Mouse (Mus musculus): ENCODE data around the gene Nptxr. TPM values are rescaled to one million over a fixed set of nuclear protein-coding genes. Genes with fewer than 3 reads are reported as not detected.
A peak's percentile ranks its signal among the peaks of the same experiment; 100 is the strongest.

Nptxr gene
- 1.0 and 1.3 TPM in 2 replicates for polyA plus RNA-seq (2012; rRNA removed)

- no peak within 1 kb of the TSS for H3K27ac ChIP-seq (ENCODE audit: insufficient read depth, low read depth, low read length)
- H3K4me1 ChIP-seq (ENCODE audit: control insufficient read depth, insufficient read depth, insufficient read length, low read length): peaks cover 3% of the 10 kb centered on the region
- peak within 1 kb of the TSS; percentile 58 for H3K4me3 ChIP-seq (ENCODE audit: low read depth, low read length)
- H3K27me3 ChIP-seq (ENCODE audit: control insufficient read depth, insufficient read depth, low read length): peaks cover 37% of the 10 kb centered on the region
- TF ChIP-seq POLR2A (IDR thresholded peaks at IDR 0.05; ENCODE audit: low read depth, low read length): no peak
- TF ChIP-seq CTCF (IDR thresholded peaks at IDR 0.05; ENCODE audit: extremely low read depth, insufficient read length, insufficient replicate concordance, low read depth, low read length): no peak
- no peaks in the 10 kb centered on the region for H3K36me3 ChIP-seq (ENCODE audit: control insufficient read depth, insufficient read depth, low read length)
- under 1% methylated on average over 87 of the region's 91 CpGs for WGBS
Observed at GRCm38 (mm10) chr15:79804352-79805071, at the start of gene Nptxr. Nptxr (minus strand) TSS chr15:79804766.

DNA sequence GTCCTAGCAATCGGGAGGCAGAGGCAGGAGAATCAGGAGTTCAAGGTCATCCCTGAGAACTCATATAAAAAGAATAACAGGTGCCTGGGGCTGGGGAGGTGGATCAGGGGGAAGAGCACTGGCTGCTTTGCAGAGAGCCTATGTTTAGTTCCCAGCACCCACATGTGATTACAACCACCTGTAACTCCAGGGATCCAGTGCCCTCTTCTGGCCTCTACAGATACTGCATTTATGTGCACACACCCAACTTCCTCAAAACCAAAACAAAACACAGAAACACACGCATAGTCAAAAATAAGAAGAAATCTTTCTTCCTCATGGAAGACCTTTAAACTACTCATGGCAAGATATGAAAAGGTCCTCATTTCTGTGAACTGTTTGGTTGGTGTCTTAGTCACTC, 45.6 kb upstream of the Nptxr start:
- peaks cover 4% of the 10 kb centered on the region; the same call in 1 of the 2 replicates for H3K4me1 ChIP-seq (ENCODE audit: control insufficient read depth, insufficient read depth, insufficient read length, low read length)
- no peak for TF ChIP-seq POLR2A (IDR thresholded peaks at IDR 0.05; ENCODE audit: low read depth, low read length)
- no peak for TF ChIP-seq CTCF (IDR thresholded peaks at IDR 0.05; ENCODE audit: extremely low read depth, insufficient read length, insufficient replicate concordance, low read depth, low read length)
- no peak overlapping the region for H3K4me3 ChIP-seq (ENCODE audit: low read depth, low read length)
- H3K27me3 ChIP-seq (ENCODE audit: control insufficient read depth, insufficient read depth, low read length): no peaks in the 10 kb centered on the region
- H3K27ac ChIP-seq (ENCODE audit: insufficient read depth, low read depth, low read length): no peak overlapping the region
- WGBS: 77% methylated on average over 2 of the region's 2 CpGs
- no peaks in the 10 kb centered on the region for H3K36me3 ChIP-seq (ENCODE audit: control insufficient read depth, insufficient read depth, low read length)

DNA sequence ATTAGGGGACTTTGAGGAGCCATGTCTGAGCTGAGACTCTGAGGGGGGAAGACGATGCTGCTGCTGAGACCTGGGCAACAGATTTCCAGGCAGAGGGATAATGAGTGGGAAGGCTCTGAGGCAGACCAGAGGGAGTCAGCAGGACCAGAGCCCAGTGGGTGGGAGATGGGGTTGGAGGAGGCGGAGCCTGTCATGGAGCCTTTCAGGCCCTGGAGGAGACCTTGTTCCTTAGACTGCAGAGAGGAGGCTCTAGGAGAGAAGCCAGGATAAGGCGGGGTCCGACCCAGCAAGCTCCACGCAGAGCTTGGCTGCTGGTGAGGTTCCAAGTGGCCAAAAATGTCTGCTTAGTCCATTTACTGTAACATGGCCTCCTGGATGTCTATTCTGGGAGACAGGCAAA, 42.5 kb upstream of the Nptxr start:
- no peak for TF ChIP-seq CTCF (IDR thresholded peaks at IDR 0.05; ENCODE audit: extremely low read depth, insufficient read length, insufficient replicate concordance, low read depth, low read length)
- no peak for TF ChIP-seq POLR2A (IDR thresholded peaks at IDR 0.05; ENCODE audit: low read depth, low read length)
- no peak overlapping the region for H3K27ac ChIP-seq (ENCODE audit: insufficient read depth, low read depth, low read length)
- 42% methylated on average over 5 of the region's 5 CpGs for WGBS

DNA sequence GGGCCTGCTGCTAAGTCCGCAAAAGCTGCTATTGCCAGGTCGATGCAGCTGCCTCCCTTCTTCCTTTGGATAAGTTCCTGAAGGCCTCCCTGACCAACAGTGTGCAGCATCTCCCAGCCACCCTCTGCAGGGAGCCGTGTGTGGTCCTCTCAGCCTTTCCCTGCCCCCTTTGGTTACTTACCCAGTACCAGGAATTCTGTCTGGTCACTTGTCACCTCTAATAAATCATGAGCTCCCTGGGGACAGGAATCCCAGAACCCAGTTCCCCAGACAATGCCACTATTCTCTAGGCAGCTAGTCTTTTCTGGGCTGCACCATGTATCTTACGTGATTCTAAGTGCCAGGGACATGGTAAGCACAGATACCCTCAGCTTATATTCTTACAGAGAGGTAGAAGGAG, 41.4 kb upstream of the Nptxr start:
- H3K27ac ChIP-seq (ENCODE audit: insufficient read depth, low read depth, low read length): no peak overlapping the region
- no peak overlapping the region for H3K4me3 ChIP-seq (ENCODE audit: low read depth, low read length)
- WGBS: 65% methylated on average over 4 of the region's 4 CpGs
- no peak for TF ChIP-seq POLR2A (IDR thresholded peaks at IDR 0.05; ENCODE audit: low read depth, low read length)
- no peak for TF ChIP-seq CTCF (IDR thresholded peaks at IDR 0.05; ENCODE audit: extremely low read depth, insufficient read length, insufficient replicate concordance, low read depth, low read length)
- no peaks in the 10 kb centered on the region for H3K27me3 ChIP-seq (ENCODE audit: control insufficient read depth, insufficient read depth, low read length)
- H3K36me3 ChIP-seq (ENCODE audit: control insufficient read depth, insufficient read depth, low read length): no peaks in the 10 kb centered on the region
- no peaks in the 10 kb centered on the region for H3K4me1 ChIP-seq (ENCODE audit: control insufficient read depth, insufficient read depth, insufficient read length, low read length)

More for the DNA sequence above, 42.5 kb upstream of the Nptxr start:
- no peaks in the 10 kb centered on the region for H3K27me3 ChIP-seq (ENCODE audit: control insufficient read depth, insufficient read depth, low read length)
- no peaks in the 10 kb centered on the region for H3K36me3 ChIP-seq (ENCODE audit: control insufficient read depth, insufficient read depth, low read length)
- H3K4me3 ChIP-seq (ENCODE audit: low read depth, low read length): no peak overlapping the region
- H3K4me1 ChIP-seq (ENCODE audit: control insufficient read depth, insufficient read depth, insufficient read length, low read length): peaks cover 4% of the 10 kb centered on the region; the same call in 1 of the 2 replicates

DNA sequence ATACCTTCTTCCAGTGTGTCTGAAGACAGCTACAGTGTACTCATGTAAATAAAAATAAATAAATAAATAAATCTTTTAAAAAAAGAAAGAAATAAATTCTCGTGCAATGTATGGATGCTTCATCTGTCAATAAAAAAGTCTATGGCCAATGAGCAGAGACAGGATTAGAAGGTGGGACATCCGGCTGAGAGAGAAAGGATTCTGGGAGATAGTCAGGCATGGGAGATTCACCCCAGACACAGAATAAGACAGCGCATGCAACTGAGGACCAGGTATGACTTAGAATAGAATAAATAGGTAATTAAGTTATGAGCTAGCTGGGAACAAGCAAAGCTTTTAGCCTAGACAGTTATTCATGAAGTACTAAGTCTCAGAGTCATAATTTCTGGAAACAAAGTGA, 38.4 kb upstream of the Nptxr start:
- Histone ChIP-seq H3K36me3 (ENCODE audit: control insufficient read depth, insufficient read depth, low read length) (no peaks in the 10 kb centered on the region), H3K4me3 (ENCODE audit: low read depth, low read length) (no peak overlapping the region), H3K27ac (ENCODE audit: insufficient read depth, low read depth, low read length) (no peak overlapping the region), H3K27me3 (ENCODE audit: control insufficient read depth, insufficient read depth, low read length) (no peaks in the 10 kb centered on the region), H3K4me1 (ENCODE audit: control insufficient read depth, insufficient read depth, insufficient read length, low read length) (no peaks in the 10 kb centered on the region)
- TF ChIP-seq CTCF (IDR thresholded peaks at IDR 0.05; ENCODE audit: extremely low read depth, insufficient read length, insufficient replicate concordance, low read depth, low read length) (no peak), POLR2A (IDR thresholded peaks at IDR 0.05; ENCODE audit: low read depth, low read length) (no peak)
- 81% methylated on average over 3 of the region's 3 CpGs for WGBS

GRCm38 (mm10) chr15:79840281-79840680, 35.7 kb upstream of the Nptxr start:
- Histone ChIP-seq H3K4me3 (ENCODE audit: low read depth, low read length) (no peak overlapping the region), H3K4me1 (ENCODE audit: control insufficient read depth, insufficient read depth, insufficient read length, low read length) (no peaks in the 10 kb centered on the region), H3K27me3 (ENCODE audit: control insufficient read depth, insufficient read depth, low read length) (no peaks in the 10 kb centered on the region), H3K36me3 (ENCODE audit: control insufficient read depth, insufficient read depth, low read length) (no peaks in the 10 kb centered on the region), H3K27ac (ENCODE audit: insufficient read depth, low read depth, low read length) (no peak overlapping the region)
- TF ChIP-seq POLR2A (IDR thresholded peaks at IDR 0.05; ENCODE audit: low read depth, low read length) (no peak), CTCF (IDR thresholded peaks at IDR 0.05; ENCODE audit: extremely low read depth, insufficient read length, insufficient replicate concordance, low read depth, low read length) (no peak)
- WGBS: 35% methylated on average over 2 of the region's 2 CpGs

- H3K27ac ChIP-seq (ENCODE audit: insufficient read depth, low read depth, low read length): no peak overlapping the region
- H3K4me3 ChIP-seq (ENCODE audit: low read depth, low read length): no peak overlapping the region
- no peak for TF ChIP-seq CTCF (IDR thresholded peaks at IDR 0.05; ENCODE audit: extremely low read depth, insufficient read length, insufficient replicate concordance, low read depth, low read length)
- no peak for TF ChIP-seq POLR2A (IDR thresholded peaks at IDR 0.05; ENCODE audit: low read depth, low read length)
- H3K36me3 ChIP-seq (ENCODE audit: control insufficient read depth, insufficient read depth, low read length): no peaks in the 10 kb centered on the region
- 81% methylated on average over 9 of the region's 9 CpGs for WGBS
- H3K27me3 ChIP-seq (ENCODE audit: control insufficient read depth, insufficient read depth, low read length): no peaks in the 10 kb centered on the region
- peaks cover 6% of the 10 kb centered on the region for H3K4me1 ChIP-seq (ENCODE audit: control insufficient read depth, insufficient read depth, insufficient read length, low read length)
Observed at GRCm38 (mm10) chr15:79834881-79835260, 30.3 kb upstream of the Nptxr start.
